Mouse (Mus musculus) kidney, postnatal 0 days (tissue): ENCODE measurements at regions not wholly inside any gene's neighbourhood (a gene's known extent, or its start where the extent isn't known, plus 50 kb on each side); places are given as distances from the start of the nearest gene placed in this dataset.

Experiments
- ATAC-seq: fragments of 200-750 bp; cut with Nextera tagmentation; replicated peaks from 2 replicates; pipeline ENCODE4 v1.8.0; 2017; ENCODE audit warnings: low read depth, moderate number of reproducible peaks, moderate TSS enrichment, moderate library complexity; ENCODE audit not compliant: low FRiP score
- DNase-seq: peaks from one replicate; pipeline ENCODE4 v3.0.0-alpha.2; 2016; ENCODE audit warnings: low spot score
- H3K27ac ChIP-seq: fragments of 300-500 bp; sonication (generic); 2 replicates; pipeline ENCODE4 v1.5.1; 2014; ENCODE audit warnings: mild to moderate bottlenecking
- H3K27me3 ChIP-seq: fragments of 300-500 bp; sonication (generic); 2 replicates; pipeline ENCODE4 v1.6.1; 2014; ENCODE audit warnings: low read length, mixed read lengths; ENCODE audit not compliant: insufficient read depth
- H3K36me3 ChIP-seq: fragments of 300-500 bp; sonication (generic); 2 replicates; pipeline ENCODE4 v1.6.1; 2014; ENCODE audit warnings: low read length, mixed read lengths; ENCODE audit not compliant: insufficient read depth
- H3K4me1 ChIP-seq: fragments of 300-500 bp; sonication (generic); replicated peaks from 2 replicates; pipeline ENCODE4 v1.6.1; 2014; ENCODE audit warnings: antibody characterized with exemption, low read length, mixed read lengths; ENCODE audit not compliant: insufficient read depth
- H3K4me2 ChIP-seq: fragments of 300-500 bp; sonication (generic); 2 replicates; pipeline ENCODE4 v1.6.1; 2014; ENCODE audit warnings: mild to moderate bottlenecking, low read length, moderate library complexity, mixed read lengths
- H3K4me3 ChIP-seq: fragments of 300-500 bp; sonication (generic); replicated peaks from 2 replicates; pipeline ENCODE4 v1.5.1; 2014; ENCODE audit warnings: low read depth, low read length
- H3K9ac ChIP-seq: fragments of 300-500 bp; sonication (generic); 2 replicates; pipeline ENCODE4 v1.6.1; 2014; ENCODE audit warnings: low read depth, low read length
- H3K9me3 ChIP-seq: fragments of 300-500 bp; sonication (generic); replicated peaks from 2 replicates; pipeline ENCODE4 v1.6.1; 2016; ENCODE audit warnings: low read length, inconsistent platforms, mixed read lengths
- CTCF ChIP-seq: IDR thresholded peaks from 2 replicates; pipeline ENCODE4 v1.5.1; 2016; ENCODE audit warnings: antibody characterized with exemption, low read depth, mild to moderate bottlenecking, moderate library complexity
- WGBS: fragments of 180-500 bp; shearing (Covaris S2); extraction: QIAGEN DNeasy Blood & Tissue Kit; methylation state at CpG from one replicate; pipeline ENCODE4 v1.1.7; 2014; 5-methylcytosine and 5-hydroxymethylcytosine counted together

DNA sequence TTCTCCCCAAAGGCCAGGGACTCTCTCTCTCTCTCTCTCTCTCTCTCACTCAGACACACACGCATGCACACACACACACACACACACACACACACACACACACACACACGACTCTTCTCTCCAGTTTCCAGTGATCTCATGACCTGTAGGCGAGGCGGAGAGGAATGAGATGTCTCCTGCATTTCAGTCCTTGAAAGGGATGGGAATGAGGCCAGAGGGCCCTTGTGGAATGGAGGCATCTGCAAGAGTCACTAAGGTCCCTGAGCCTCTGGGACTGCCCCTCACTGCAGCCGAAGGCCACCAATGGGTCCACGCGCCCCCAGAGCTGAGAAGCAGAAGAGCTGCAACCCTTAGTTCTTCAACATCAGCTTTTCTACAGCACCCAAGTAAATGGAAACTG, 66.6 kb upstream of the Lgalsl start:
- ATAC-seq (no peak), DNase-seq (no peak)
- Histone ChIP-seq H3K4me2 (no peak overlapping the region), H3K4me1 (peaks cover 9% of the 10 kb centered on the region; the same call in 1 of the 2 replicates), H3K4me3 (no peak overlapping the region), H3K9me3 (no peaks in the 10 kb centered on the region), H3K27me3 (no peaks in the 10 kb centered on the region), H3K36me3 (no peaks in the 10 kb centered on the region), H3K9ac (no peak overlapping the region), H3K27ac (no peak overlapping the region)
- 72% methylated on average over 7 of the region's 7 CpGs for WGBS
- no peak for TF ChIP-seq CTCF

DNA sequence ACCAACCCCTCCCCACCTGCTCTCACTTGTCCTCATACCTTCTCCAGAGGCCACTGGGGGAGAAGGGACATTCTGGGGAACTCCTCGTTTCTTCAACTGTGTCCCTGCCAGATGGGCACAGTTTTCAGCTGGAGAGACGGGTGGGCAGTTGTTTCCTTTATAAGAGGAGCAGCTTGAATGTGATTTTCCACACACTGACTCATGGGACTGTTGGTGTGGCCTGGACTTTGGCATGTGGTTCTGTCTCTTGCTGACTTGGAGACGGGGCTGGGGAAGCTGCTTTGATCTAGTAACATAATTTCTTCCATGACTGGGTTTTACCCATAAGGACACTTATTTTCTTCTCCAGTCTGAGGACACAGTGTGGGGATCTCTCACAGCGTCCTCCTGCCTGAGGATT, 67.7 kb upstream of the Lgalsl start:
- TF ChIP-seq CTCF: no peak
- no peak overlapping the region for H3K9ac ChIP-seq
- peaks cover 9% of the 10 kb centered on the region; the same call in 1 of the 2 replicates for H3K4me1 ChIP-seq
- H3K4me3 ChIP-seq: no peak overlapping the region
- H3K9me3 ChIP-seq: no peaks in the 10 kb centered on the region
- no peak overlapping the region for H3K4me2 ChIP-seq
- no peaks in the 10 kb centered on the region for H3K36me3 ChIP-seq
- WGBS: 71% methylated on average over 4 of the region's 4 CpGs
- DNase-seq (no peak), ATAC-seq (no peak)
- no peaks in the 10 kb centered on the region for H3K27me3 ChIP-seq
- H3K27ac ChIP-seq: no peak overlapping the region

DNA sequence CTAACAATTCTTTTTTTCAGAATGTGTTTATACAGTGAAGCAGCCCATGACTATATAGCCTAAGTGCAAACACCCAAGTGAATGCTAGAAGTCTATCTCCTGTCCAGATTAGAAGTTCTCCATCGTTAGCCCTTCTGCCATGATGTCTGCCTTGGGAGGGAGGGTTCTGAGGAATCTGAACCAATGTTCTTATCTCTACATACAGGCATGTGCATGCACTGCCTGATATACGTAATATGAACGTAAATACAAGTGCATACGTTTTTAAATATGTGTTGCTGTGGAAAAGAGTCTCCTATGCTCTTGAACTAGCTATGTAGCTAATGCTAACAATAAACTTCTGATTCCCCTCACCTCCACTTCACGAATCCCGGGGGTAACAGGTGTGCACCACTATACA, 68.9 kb upstream of the Lgalsl start:
- Histone ChIP-seq H3K27ac (no peak overlapping the region), H3K9ac (no peak overlapping the region), H3K36me3 (no peaks in the 10 kb centered on the region), H3K9me3 (no peaks in the 10 kb centered on the region), H3K4me1 (peaks cover 9% of the 10 kb centered on the region; the same call in 1 of the 2 replicates), H3K27me3 (no peaks in the 10 kb centered on the region), H3K4me3 (no peak overlapping the region), H3K4me2 (no peak overlapping the region)
- TF ChIP-seq CTCF: no peak
- WGBS: 90% methylated on average over 6 of the region's 6 CpGs
- ATAC-seq (no peak), DNase-seq (no peak)

DNA sequence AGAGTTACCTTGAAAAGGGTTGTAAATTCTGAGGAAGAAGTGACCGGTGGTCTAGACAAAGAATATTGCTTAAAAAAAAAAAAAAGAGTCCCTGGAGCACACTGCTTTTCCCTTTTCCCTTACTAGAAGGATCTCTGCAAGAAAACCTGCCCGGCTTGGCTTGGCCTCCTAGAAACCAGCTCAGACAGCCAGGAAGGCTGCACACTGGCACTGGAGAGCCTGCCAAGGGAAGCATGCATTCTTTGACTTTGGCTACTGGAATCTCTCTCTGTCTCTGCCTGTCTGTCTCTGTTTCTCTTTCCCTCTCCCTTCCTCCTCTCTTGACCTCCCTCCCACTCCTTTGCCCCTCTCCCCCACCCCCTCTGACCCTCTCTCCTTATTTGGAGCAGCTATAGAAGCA, 71.1 kb upstream of the Lgalsl start:
- TF ChIP-seq CTCF: no peak
- DNase-seq (no peak), ATAC-seq (no peak)
- Histone ChIP-seq H3K4me3 (no peak overlapping the region), H3K27me3 (no peaks in the 10 kb centered on the region), H3K9me3 (no peaks in the 10 kb centered on the region), H3K36me3 (no peaks in the 10 kb centered on the region), H3K4me1 (peaks cover 9% of the 10 kb centered on the region; the same call in 1 of the 2 replicates), H3K9ac (no peak overlapping the region), H3K27ac (no peak overlapping the region), H3K4me2 (no peak overlapping the region)
- WGBS: 37% methylated on average over 2 of the region's 2 CpGs

DNA sequence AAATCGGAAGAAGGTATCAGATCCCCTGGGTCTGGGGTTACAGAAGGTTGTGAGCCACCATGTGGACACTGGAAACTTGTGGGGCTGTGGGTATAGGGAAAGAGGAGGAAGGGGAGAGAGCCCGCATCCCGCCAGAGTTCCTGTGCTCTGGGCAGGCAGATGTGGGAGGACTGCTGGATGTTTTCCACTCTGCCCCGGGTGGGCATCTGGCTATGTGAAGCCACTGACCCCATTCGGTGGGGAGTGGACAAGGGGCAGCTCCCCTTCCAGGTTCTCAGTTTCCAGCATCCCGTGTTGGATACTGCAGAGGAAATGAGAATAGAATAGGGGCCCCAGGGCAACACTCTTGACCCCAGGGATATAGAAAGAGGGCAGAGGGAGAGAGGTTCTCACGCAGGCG, 72.1 kb upstream of the Lgalsl start:
- Histone ChIP-seq H3K36me3 (no peaks in the 10 kb centered on the region), H3K9me3 (no peaks in the 10 kb centered on the region), H3K27me3 (no peaks in the 10 kb centered on the region), H3K4me1 (peaks cover 9% of the 10 kb centered on the region; the same call in 1 of the 2 replicates), H3K9ac (no peak overlapping the region), H3K4me3 (no peak overlapping the region), H3K4me2 (no peak overlapping the region), H3K27ac (no peak overlapping the region)
- DNase-seq: no peak
- TF ChIP-seq CTCF: no peak
- 29% methylated on average over 8 of the region's 8 CpGs for WGBS
- ATAC-seq: no peak

DNA sequence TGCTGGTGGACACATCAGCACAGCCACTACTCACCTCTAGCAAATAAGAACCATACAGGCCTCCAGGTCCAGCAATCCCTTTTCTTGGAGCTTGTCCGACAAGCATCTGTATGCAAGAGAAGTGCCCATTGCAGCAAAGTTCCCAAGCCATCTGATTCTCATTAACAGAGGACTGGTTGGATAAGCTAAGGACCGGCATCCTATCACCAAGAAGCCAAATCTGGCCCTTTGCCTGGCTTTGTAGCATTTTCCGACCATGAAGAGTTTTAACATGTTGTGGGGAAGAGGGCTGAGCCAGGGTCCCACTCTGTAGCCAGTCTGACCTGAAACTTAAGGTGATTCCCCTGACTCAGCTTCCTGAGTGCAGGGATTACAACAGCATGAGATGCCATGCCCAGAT, 77.1 kb upstream of the Lgalsl start:
- no peaks in the 10 kb centered on the region for H3K4me1 ChIP-seq
- H3K9me3 ChIP-seq: no peaks in the 10 kb centered on the region
- ATAC-seq (no peak), DNase-seq (no peak)
- H3K27me3 ChIP-seq: no peaks in the 10 kb centered on the region
- no peaks in the 10 kb centered on the region for H3K36me3 ChIP-seq
- H3K9ac ChIP-seq: no peak overlapping the region
- no peak overlapping the region for H3K27ac ChIP-seq
- TF ChIP-seq CTCF: no peak
- H3K4me3 ChIP-seq: no peak overlapping the region
- no peak overlapping the region for H3K4me2 ChIP-seq
- 61% methylated on average over 3 of the region's 3 CpGs for WGBS

DNA sequence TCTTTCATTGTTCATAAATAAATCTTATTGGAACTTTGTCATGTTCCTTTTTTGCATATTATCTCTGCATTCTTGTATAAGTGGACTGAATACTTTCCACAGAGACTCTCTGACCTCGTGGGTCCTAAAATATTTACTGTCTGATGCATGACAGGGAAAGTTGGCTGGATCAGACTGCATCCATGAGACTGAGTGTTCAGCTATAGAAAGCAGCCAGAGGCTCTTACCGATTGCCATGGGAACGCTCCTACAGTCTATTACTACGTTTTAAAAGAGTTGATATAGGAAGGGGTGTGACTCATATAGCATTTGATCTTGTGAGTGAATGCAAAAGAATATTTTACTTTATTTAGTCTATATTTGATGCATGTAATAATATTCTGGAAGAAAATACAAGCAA, 77.6 kb upstream of the Lgalsl start:
- H3K4me2 ChIP-seq: no peak overlapping the region
- no peaks in the 10 kb centered on the region for H3K4me1 ChIP-seq

More for the DNA sequence above, 77.6 kb upstream of the Lgalsl start:
- H3K9me3 ChIP-seq: no peaks in the 10 kb centered on the region
- no peak overlapping the region for H3K9ac ChIP-seq
- no peaks in the 10 kb centered on the region for H3K27me3 ChIP-seq
- DNase-seq: no peak
- WGBS: 59% methylated on average over 4 of the region's 4 CpGs
- ATAC-seq: no peak
- H3K27ac ChIP-seq: no peak overlapping the region
- no peaks in the 10 kb centered on the region for H3K36me3 ChIP-seq
- no peak for TF ChIP-seq CTCF
- no peak overlapping the region for H3K4me3 ChIP-seq
